Mouse (Mus musculus) hindbrain, embryonic 16.5 days (tissue): ENCODE measurements around the gene Antxr1. TPM values are rescaled to one million over a fixed set of nuclear protein-coding genes. Genes with fewer than 3 reads are reported as not detected.

Experiments
- ATAC-seq: fragments of 200-750 bp; cut with Nextera tagmentation; 2 replicates; pipeline ENCODE4 v1.8.0; 2017; ENCODE audit warnings: moderate TSS enrichment, moderate library complexity
- H3K27ac ChIP-seq: fragments of 300-500 bp; sonication (generic); 2 replicates; pipeline ENCODE4 v1.5.1; 2014; ENCODE audit warnings: low read depth, mild to moderate bottlenecking, control low read depth, low read length, moderate library complexity
- H3K27me3 ChIP-seq: fragments of 300-500 bp; sonication (generic); replicated peaks from 2 replicates; pipeline ENCODE4 v1.6.1; 2014; ENCODE audit warnings: low read length; ENCODE audit not compliant: control insufficient read depth, insufficient read depth
- H3K36me3 ChIP-seq: fragments of 300-500 bp; sonication (generic); 2 replicates; pipeline ENCODE4 v1.6.1; 2014; ENCODE audit warnings: mild to moderate bottlenecking, low read length, moderate library complexity, mixed read lengths; ENCODE audit not compliant: control insufficient read depth, insufficient read depth
- H3K4me1 ChIP-seq: fragments of 300-500 bp; sonication (generic); 2 replicates; pipeline ENCODE4 v1.6.1; 2014; ENCODE audit warnings: low read depth, low read length; ENCODE audit not compliant: control insufficient read depth, insufficient read depth
- H3K4me2 ChIP-seq: fragments of 300-500 bp; sonication (generic); 2 replicates; pipeline ENCODE4 v1.6.1; 2014; ENCODE audit warnings: mild to moderate bottlenecking, low read length, control low read depth, moderate library complexity
- H3K4me3 ChIP-seq: fragments of 300-500 bp; sonication (generic); 2 replicates; pipeline ENCODE4 v1.5.1; 2014; ENCODE audit warnings: mild to moderate bottlenecking, low read length, control low read depth, moderate library complexity
- H3K9ac ChIP-seq: fragments of 300-500 bp; sonication (generic); 2 replicates; pipeline ENCODE4 v1.6.1; 2014; ENCODE audit warnings: low read depth, mild to moderate bottlenecking, control low read depth, low read length, moderate library complexity
- H3K9me3 ChIP-seq: fragments of 300-500 bp; sonication (generic); 2 replicates; pipeline ENCODE4 v1.6.1; 2014; ENCODE audit warnings: mild to moderate bottlenecking, low read length, moderate library complexity; ENCODE audit not compliant: control insufficient read depth
- WGBS: fragments of 180-500 bp; shearing (Covaris S2); extraction: QIAGEN DNeasy Blood & Tissue Kit; methylation state at CpG from one replicate; pipeline ENCODE4 v1.1.7; 2014; 5-methylcytosine and 5-hydroxymethylcytosine counted together
- polyA plus RNA-seq: library from polyadenylated mRNA; unstranded; fragments of >200 nt; fragmentation: Nextera tagmentation; extraction: Ambion mirVana; gene quantifications from 2 replicates; pipeline ENCODE4 v1.2.1, GENCODE M21; 2015

Antxr1 gene
- polyA plus RNA-seq, 1 experiment from 2014 or later = 5.3 TPM

DNA sequence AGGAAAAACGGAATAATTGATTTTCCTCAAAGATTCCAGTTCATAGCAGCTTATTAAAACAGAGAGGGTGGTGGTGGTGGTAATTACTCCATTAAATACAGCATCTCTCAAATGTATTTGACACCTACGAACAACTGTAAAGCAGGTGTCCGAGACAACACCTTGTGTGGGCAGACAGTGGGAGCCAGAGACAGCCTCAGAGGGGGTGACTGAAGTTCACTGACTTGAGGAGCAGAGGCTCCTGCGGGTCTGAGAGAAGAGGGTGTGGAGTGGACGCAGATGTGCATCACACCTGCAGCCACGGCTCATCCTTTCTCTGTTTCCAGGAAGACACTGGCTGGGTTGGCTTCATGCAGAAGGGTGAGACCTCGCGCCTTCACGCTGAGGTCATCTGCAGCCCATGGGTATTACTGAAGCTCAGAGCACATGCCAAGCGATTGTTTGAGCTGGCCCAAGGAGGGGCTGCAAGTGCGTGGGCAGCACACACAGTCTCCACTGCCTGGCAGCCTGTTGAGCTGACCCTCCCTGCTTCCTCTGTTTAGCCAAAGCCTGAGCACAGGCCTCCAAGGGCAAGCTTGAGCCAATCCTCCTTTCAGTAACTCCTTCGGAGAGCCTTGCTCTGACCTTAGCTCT, 168.8 kb downstream of the Antxr1 start:
- Histone ChIP-seq H3K27ac (no peak overlapping the region), H3K9me3 (no peaks in the 10 kb centered on the region), H3K4me3 (no peak overlapping the region), H3K9ac (no peak overlapping the region; the same call in 1 of the 2 replicates), H3K36me3 (no peaks in the 10 kb centered on the region), H3K27me3 (no peaks in the 10 kb centered on the region), H3K4me2 (no peak overlapping the region), H3K4me1 (peaks cover 15% of the 10 kb centered on the region)
- ATAC-seq = 0 out of 2 replicates have a peak, but pooled peaks have one; percentile 15
- WGBS = 84% methylated on average over 12 of the region's 12 CpGs

DNA sequence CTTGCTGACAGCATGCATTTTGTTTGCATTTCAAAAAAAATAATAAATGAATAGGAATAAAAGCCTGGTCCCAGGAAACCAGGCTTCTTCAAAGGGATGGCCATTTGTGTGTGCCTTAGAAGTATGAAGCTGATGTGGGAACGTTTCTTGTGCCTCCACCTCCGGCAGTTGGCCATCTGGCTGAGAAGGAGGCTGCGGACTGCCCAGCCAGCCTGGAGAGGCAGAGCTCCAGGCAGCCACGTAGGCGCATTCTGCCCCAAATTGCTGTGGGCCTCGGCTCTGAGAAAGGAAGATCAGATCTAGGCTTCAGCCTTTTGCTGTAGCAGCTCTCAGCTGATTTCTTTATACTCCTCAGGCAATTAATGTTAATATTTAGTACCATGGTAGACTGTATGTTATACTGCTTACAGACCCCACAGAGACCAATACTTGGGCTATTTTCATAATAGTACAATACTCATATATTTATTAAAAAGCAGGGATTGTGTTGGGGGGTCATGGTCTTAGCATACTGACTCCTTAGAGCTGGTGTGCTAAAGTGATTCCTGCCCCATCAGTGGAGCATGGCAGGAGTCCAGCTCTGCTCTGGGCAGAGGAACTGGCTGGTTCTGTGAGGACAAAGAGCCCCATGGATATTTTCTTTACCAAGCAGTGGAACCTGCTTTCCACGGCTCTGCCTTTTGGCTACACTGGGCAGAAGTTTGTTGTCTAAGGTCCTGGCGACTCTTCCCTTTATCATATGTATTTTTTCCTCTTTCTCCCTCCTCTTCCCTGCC, 169.9 kb downstream of the Antxr1 start:
- no peak overlapping the region for H3K9ac ChIP-seq
- H3K36me3 ChIP-seq = no peaks in the 10 kb centered on the region
- H3K4me1 ChIP-seq = peaks cover 15% of the 10 kb centered on the region
- ATAC-seq = peak; percentile 52; the same call in 1 of the 2 replicates
- WGBS = 61% methylated on average over 8 of the region's 8 CpGs
- no peaks in the 10 kb centered on the region for H3K27me3 ChIP-seq
- no peak overlapping the region for H3K4me2 ChIP-seq
- H3K4me3 ChIP-seq = no peak overlapping the region
- no peaks in the 10 kb centered on the region for H3K9me3 ChIP-seq
- peak overlapping the region; percentile 56 for H3K27ac ChIP-seq

DNA sequence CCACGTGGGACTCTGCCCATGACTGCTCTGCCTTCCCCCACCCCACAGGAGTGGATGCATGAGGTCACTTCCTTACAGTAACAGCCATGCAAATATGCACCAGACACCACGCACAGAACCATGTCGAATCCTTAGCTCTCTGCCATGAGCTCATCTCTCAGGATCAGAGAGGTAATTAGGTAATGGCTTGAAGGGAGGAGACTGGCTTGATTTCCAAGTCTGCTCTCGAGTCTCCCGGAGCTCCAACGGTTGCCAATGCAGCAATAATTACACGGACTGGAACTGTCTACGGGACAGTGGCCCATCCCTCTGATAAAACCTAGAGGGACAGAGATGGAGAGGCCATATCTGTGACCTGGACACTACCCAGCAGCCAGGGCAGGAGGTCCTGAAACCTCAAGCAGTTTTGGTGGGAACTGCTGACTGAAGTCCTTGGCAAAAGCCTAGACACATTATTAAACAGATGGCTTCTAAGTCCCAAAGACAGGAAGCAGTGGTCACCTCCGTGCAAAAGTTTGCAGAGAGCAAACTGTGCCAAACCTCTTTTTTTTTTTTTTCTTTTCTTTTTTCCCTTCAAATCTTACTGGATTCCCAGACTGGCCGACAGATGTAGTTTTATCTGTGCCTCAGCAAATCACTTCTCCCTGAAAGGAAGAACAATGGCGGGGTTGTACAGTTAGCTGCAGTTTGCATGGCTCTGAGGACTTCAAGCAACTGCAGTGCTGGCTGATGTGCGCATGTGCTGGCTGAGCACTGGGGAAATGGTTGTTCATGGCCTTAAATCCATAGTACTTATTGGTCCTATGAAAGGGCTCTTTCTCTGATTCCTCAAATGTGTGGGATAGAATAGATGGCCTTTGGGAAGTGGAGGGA, 174.0 kb downstream of the Antxr1 start:
- ATAC-seq = peak; percentile 57; the same call in 1 of the 2 replicates
- no peak overlapping the region for H3K4me2 ChIP-seq
- H3K9ac ChIP-seq = no peak overlapping the region
- H3K9me3 ChIP-seq = no peaks in the 10 kb centered on the region
- no peaks in the 10 kb centered on the region for H3K36me3 ChIP-seq
- H3K4me3 ChIP-seq = no peak overlapping the region
- WGBS = 61% methylated on average over 12 of the region's 12 CpGs
- peaks cover 10% of the 10 kb centered on the region for H3K4me1 ChIP-seq
- no peaks in the 10 kb centered on the region for H3K27me3 ChIP-seq
- no peak overlapping the region for H3K27ac ChIP-seq

DNA sequence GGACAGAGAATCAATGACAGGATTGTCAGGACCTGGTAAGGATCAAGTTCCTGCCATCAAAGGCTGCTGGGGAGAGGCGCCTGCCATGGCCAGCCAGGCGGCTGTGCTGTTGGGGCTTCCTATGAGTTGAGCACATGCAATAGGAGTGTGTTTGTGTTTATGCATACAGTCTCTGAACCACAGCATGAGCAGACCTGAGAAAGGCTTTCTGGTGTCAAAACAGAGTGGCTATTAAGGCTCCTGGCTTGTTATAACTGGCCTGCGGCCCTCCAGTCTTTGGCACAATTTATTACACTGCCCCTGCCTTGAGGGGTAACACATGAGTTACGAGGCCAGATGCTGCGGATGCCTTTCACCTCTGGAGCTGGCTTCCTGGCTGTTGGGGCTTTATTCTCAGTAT, 175.4 kb downstream of the Antxr1 start:
- no peaks in the 10 kb centered on the region; the same call in 1 of the 2 replicates for H3K4me1 ChIP-seq
- no peak overlapping the region for H3K4me3 ChIP-seq
- no peak overlapping the region for H3K9ac ChIP-seq
- no peak overlapping the region for H3K27ac ChIP-seq
- H3K9me3 ChIP-seq = no peaks in the 10 kb centered on the region
- H3K36me3 ChIP-seq = no peaks in the 10 kb centered on the region
- no peaks in the 10 kb centered on the region for H3K27me3 ChIP-seq
- WGBS = 90% methylated on average over 5 of the region's 5 CpGs
- H3K4me2 ChIP-seq = no peak overlapping the region
- no peak for ATAC-seq

DNA sequence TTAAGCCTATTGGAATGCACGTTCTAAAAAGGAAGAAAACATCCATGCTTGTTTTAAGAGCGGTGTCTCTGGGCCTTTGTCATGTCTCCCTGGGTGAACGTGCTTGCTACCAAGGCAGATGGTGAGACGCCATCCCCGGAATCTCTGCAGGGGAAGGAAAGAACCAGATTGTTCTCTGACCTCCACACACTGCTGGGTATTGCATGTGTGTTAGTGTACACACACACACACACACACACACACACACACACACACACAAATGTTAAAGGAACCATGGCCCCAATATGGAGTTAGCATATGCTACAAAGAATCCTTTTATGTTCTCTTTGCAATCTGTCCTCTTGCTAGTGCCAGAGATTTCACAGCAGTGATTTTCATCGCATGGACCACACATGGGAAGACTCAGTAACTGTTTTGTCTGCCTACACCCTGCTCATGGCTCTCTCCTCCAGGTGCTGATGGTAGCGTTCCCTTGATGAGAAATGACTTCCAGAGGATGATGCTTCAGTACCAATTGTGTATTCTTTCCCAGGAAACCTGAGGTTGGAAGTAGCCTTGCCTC, 177.5 kb downstream of the Antxr1 start:
- H3K4me2 ChIP-seq = no peak overlapping the region
- H3K4me1 ChIP-seq = no peaks in the 10 kb centered on the region
- H3K9me3 ChIP-seq = no peaks in the 10 kb centered on the region
- H3K27ac ChIP-seq = no peak overlapping the region
- ATAC-seq = no peak
- H3K4me3 ChIP-seq = no peak overlapping the region
- no peaks in the 10 kb centered on the region for H3K36me3 ChIP-seq
- 71% methylated on average over 7 of the region's 7 CpGs for WGBS
- no peaks in the 10 kb centered on the region for H3K27me3 ChIP-seq
- H3K9ac ChIP-seq = no peak overlapping the region

DNA sequence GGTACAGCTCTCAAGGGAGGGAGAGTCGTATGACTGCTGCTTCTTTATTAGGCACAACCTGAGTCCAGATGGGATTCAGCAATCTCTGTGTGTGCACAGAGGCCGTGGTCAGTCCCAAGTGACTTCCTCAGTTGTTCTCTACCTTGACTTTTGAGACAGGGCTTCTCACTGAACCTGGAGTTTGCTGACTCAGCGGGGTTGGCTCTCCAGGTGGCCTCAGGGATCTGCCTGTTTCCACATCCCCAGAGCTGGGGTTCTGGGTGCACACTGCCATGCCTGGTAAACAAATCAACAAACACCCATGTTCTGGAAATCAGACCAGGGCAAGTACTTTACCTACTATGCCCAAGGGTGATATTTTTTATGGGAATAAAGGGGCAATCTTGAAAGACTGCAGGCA, 181.8 kb downstream of the Antxr1 start:
- Histone ChIP-seq H3K9ac (no peak overlapping the region), H3K9me3 (no peaks in the 10 kb centered on the region), H3K4me2 (no peak overlapping the region), H3K27ac (no peak overlapping the region), H3K36me3 (no peaks in the 10 kb centered on the region), H3K27me3 (no peaks in the 10 kb centered on the region), H3K4me1 (no peaks in the 10 kb centered on the region), H3K4me3 (no peak overlapping the region)
- no peak for ATAC-seq
- WGBS = 86% methylated on average over 3 of the region's 3 CpGs

DNA sequence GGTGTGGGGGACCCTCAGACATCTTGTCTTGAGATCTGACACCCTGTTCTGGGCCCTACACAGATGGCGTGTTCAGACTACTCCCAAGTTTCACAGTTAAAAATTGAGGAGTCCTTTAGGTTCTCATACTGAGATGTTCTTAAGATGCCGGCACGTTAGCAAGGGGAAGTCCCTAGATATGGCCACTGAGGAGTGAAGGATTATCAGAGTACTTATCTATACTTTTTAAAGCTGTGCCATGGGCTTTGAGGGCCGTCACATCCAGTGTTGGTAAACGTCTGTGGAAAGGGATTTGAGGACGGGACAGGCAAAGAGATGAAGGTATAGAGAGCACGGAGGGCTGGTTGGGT, 182.4 kb downstream of the Antxr1 start:
- Histone ChIP-seq H3K4me1 (no peaks in the 10 kb centered on the region), H3K4me2 (no peak overlapping the region), H3K27me3 (no peaks in the 10 kb centered on the region), H3K9me3 (no peaks in the 10 kb centered on the region), H3K4me3 (no peak overlapping the region), H3K9ac (no peak overlapping the region), H3K27ac (no peak overlapping the region), H3K36me3 (no peaks in the 10 kb centered on the region)
- 87% methylated on average over 7 of the region's 7 CpGs for WGBS
- ATAC-seq = no peak

DNA sequence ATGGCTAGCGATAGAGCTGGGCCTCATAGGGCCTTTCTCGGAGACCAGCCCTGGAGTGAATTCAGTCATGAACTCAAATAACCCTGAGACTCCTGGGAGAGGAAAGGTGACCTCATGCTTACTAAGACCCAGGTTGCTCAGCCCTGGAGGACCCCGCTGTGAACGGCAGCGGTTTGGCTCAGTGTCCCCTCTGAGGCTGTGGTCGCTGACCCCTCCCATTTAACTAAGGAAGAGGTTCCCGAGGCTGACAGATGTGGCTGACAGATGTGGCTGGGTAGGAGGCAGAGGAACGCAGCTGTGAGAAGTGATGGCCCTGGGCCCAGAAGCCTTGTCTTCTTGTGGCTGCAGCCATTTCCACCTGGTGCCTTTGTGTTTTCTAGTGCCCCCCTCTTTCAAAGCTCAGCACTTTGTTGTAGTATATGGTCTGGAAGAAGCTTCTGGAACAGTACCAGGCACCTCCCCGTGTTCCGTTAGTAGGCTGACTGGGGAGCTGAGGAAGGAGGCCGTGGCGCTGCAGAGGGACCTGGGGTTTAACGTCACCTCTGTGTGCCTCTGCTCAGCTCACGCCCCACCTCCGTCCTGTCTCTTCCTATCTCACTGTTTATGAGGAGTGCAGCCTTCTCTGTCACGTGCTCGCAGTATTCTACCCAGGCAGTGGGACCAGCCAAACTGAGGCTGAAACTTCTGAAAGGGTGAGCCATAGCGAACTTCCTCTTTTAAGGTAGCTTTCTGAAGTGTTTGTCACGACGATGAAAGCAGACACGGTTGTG, 183.0 kb downstream of the Antxr1 start:
- Histone ChIP-seq H3K9me3 (no peaks in the 10 kb centered on the region), H3K36me3 (no peaks in the 10 kb centered on the region), H3K4me1 (no peaks in the 10 kb centered on the region), H3K4me2 (no peak overlapping the region), H3K4me3 (no peak overlapping the region), H3K27me3 (no peaks in the 10 kb centered on the region), H3K27ac (no peak overlapping the region), H3K9ac (no peak overlapping the region)
- ATAC-seq = no peak
- WGBS = 76% methylated on average over 21 of the region's 21 CpGs
